Mouse (Mus musculus): ENCODE measurements at regions not wholly inside any gene's neighbourhood (a gene's known extent, or its start where the extent isn't known, plus 50 kb on each side); places are given as distances from the start of the nearest gene placed in this dataset.

DNA sequence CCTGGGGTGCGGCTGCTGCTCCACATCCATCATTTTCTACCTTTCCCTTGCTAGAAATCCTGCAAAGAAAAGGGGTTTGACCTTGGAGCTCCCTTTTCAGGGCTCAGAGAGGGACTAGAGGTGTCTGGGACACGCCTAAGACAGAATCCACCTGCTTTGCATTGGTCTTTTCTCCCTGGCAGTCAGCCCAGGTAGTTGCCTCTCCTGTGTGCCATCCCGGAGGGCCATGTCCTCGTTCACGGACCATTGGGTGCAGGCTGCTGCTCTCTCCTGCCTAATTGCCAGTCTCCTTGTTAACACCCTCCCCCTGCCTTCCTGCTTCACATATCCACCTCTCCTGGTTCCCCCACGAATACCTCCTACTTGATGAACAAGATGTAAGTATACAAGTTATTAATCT is 175.5 kb upstream of the 4931429L15Rik start:
- WGBS, result 56% methylated on average over 6 of the region's 6 CpGs
- ATAC-seq (ENCODE audit: low FRiP score), result no peak
- DNase-seq (ENCODE audit: low spot score), result no peak
- Histone ChIP-seq H3K9ac (no peak overlapping the region), H3K36me3 (replicated peaks; ENCODE audit: control insufficient read depth, insufficient read depth) (no peaks in the 10 kb centered on the region), H3K4me1 (replicated peaks; ENCODE audit: control insufficient read depth, insufficient read depth, low read length) (peaks cover 9% of the 10 kb centered on the region; the same call in 1 of the 2 replicates), H3K27me3 (ENCODE audit: control insufficient read depth, insufficient read depth, low read length) (no peaks in the 10 kb centered on the region), H3K27ac (no peak overlapping the region), H3K4me3 (replicated peaks; ENCODE audit: low read length) (no peak overlapping the region), H3K9me3 (ENCODE audit: control insufficient read depth, low read length) (no peaks in the 10 kb centered on the region), H3K4me2 (replicated peaks) (no peak overlapping the region)

DNA sequence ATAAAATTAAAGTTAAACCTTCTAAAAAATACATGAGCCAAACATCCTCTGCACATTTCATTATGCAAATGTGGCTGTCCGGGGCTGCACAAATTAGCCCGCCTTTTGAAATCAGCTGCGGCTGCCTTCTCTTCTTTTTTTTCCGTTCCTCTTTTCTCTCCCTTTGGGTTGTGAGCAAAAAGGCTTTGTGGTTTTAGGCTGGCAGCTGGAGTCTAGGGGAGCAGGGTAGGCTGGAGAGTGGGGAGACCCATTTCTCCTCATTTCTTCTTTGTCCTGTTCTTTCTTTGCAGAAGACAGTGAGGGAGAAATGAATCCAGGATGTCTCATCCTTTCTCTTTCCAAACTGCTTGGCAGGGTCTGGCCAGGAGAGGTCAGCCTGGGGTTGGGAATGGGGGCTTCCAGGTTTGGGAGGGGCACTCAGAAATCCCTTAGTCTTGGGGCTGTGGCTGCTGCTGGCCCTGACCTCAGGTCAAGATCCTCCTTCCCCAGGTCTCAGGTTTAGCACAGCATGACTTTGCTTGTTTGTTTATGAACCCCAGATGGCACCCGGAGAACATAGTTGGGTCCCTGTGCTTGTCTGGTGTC is 163.2 kb upstream of the 4931429L15Rik start:
- ATAC-seq (ENCODE audit: low FRiP score), result no peak
- DNase-seq (ENCODE audit: low spot score), result no peak
- Histone ChIP-seq H3K9ac (0 out of 2 replicates have a peak overlapping the region, but pooled peaks have one; percentile 7), H3K4me3 (replicated peaks; ENCODE audit: low read length) (no peak overlapping the region), H3K27ac (0 out of 2 replicates have a peak overlapping the region, but pooled peaks have one; percentile 23), H3K27me3 (ENCODE audit: control insufficient read depth, insufficient read depth, low read length) (0 out of 2 replicates have a peak, but pooled peaks cover 3% of the 10 kb centered on the region), H3K9me3 (ENCODE audit: control insufficient read depth, low read length) (no peaks in the 10 kb centered on the region), H3K36me3 (replicated peaks; ENCODE audit: control insufficient read depth, insufficient read depth) (no peaks in the 10 kb centered on the region), H3K4me1 (replicated peaks; ENCODE audit: control insufficient read depth, insufficient read depth, low read length) (peaks cover 25% of the 10 kb centered on the region), H3K4me2 (replicated peaks) (no peak overlapping the region)
- 18% methylated on average over 5 of the region's 5 CpGs for WGBS

DNA sequence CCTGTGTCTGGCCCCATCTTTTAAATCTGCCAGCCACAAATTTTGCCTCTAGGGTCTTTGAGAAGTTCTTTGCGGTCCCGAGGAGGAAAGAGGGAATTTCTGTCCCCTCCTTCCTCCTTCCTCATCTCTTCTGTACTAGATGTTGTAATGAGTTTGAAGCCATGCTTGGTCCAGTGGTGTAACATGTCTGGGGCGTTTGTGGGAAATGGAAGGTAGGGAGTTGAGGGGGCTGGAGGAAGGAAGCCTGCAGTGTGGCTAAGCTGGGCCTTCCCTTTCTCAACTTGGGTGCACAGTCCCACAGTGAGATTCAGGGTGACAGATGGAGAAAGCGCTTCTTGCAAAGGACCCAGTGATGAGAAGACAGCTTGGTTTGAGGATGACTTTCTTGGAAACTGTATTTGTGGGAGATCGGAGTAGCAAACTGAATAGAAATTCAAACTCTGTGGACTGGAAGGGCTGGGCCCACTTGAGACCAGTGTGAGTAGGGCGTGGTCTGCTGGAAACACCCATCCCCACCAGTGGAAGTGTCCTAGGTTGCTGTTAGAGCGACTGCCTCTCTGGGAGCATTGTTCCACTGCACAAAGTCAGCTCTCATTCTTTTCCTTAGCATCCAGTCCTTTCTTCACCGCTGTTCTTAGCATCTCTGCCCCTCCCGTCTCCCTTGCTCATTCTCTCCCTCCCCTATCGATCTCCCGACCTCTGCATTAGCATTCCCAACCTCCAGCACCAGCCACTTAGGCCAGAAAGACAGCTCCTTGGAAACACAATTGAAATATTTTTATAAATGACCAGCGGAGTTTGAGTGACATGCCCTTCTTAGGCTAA is 162.5 kb upstream of the 4931429L15Rik start:
- DNase-seq (ENCODE audit: low spot score) (no peak), ATAC-seq (ENCODE audit: low FRiP score) (no peak)
- WGBS, result 41% methylated on average over 12 of the region's 12 CpGs
- Histone ChIP-seq H3K4me3 (replicated peaks; ENCODE audit: low read length) (no peak overlapping the region), H3K27ac (0 out of 2 replicates have a peak overlapping the region, but pooled peaks have one; percentile 23), H3K9ac (0 out of 2 replicates have a peak overlapping the region, but pooled peaks have one; percentile 7), H3K4me2 (replicated peaks) (no peak overlapping the region), H3K36me3 (replicated peaks; ENCODE audit: control insufficient read depth, insufficient read depth) (no peaks in the 10 kb centered on the region), H3K9me3 (ENCODE audit: control insufficient read depth, low read length) (no peaks in the 10 kb centered on the region), H3K4me1 (replicated peaks; ENCODE audit: control insufficient read depth, insufficient read depth, low read length) (peaks cover 25% of the 10 kb centered on the region), H3K27me3 (ENCODE audit: control insufficient read depth, insufficient read depth, low read length) (0 out of 2 replicates have a peak, but pooled peaks cover 5% of the 10 kb centered on the region)

DNA sequence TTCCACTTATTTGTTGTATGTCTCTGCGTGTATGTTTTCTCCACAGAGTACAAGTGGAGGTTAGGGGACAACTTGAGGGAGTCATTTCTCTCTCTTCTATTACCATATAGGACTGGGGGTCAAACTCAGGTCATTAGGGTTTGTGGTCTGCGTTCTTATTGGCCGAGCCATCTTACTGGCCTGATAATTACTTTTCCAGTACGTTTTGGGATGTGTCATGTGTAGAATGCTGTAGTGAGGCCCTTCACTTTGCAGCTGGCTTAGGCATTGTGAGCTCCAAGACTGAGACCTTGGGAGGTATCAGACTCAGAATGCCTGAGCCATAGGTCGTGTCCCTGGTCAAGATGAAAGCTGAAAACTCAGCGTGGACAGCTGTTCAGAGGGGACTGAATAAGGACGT is 161.7 kb upstream of the 4931429L15Rik start:
- WGBS, result 35% methylated on average over 7 of the region's 7 CpGs

DNA sequence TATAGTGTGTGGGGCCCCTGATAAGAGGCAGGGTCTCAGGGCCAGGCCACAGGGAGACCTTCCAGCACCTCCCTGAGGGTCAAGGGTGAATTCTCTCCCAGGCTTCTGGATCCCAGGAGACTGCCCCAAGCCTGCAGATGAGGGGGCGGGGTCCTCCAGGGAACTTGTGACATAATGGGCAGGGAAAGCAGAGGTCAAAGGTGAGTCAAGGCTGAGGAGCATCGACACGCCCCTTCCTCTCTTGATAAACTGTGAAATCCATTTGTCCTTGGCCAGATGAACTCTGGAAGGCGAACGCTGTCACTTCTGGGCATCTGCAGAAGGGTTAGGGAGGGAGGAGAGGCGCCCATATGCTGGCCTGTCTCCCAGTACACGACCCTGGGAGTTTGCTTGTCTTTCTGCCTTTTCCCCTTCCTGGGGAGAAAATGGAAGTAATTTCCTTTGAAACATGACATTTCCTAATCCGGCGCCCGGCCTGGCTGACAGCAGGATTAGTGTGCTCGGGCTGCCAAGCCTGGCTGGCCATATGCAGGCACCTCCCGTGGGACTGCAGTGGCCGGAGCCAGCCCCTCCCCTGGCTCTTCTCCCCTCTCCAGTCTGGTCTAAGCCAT is 160.4 kb upstream of the 4931429L15Rik start:
- Histone ChIP-seq H3K27me3 (ENCODE audit: control insufficient read depth, insufficient read depth, low read length) (0 out of 2 replicates have a peak, but pooled peaks cover 5% of the 10 kb centered on the region), H3K9me3 (ENCODE audit: control insufficient read depth, low read length) (no peaks in the 10 kb centered on the region), H3K4me3 (replicated peaks; ENCODE audit: low read length) (no peak overlapping the region), H3K27ac (no peak overlapping the region), H3K4me1 (replicated peaks; ENCODE audit: control insufficient read depth, insufficient read depth, low read length) (peaks cover 28% of the 10 kb centered on the region), H3K4me2 (replicated peaks) (no peak overlapping the region; the same call in 1 of the 2 replicates), H3K9ac (no peak overlapping the region), H3K36me3 (replicated peaks; ENCODE audit: control insufficient read depth, insufficient read depth) (no peaks in the 10 kb centered on the region)
- ATAC-seq (ENCODE audit: low FRiP score) (no peak), DNase-seq (ENCODE audit: low spot score) (no peak)
- 6% methylated on average over 13 of the region's 13 CpGs for WGBS

More for the DNA sequence above, 161.7 kb upstream of the 4931429L15Rik start:
- Histone ChIP-seq H3K4me2 (replicated peaks) (no peak overlapping the region), H3K9me3 (ENCODE audit: control insufficient read depth, low read length) (no peaks in the 10 kb centered on the region), H3K4me3 (replicated peaks; ENCODE audit: low read length) (no peak overlapping the region), H3K9ac (no peak overlapping the region), H3K4me1 (replicated peaks; ENCODE audit: control insufficient read depth, insufficient read depth, low read length) (peaks cover 26% of the 10 kb centered on the region), H3K36me3 (replicated peaks; ENCODE audit: control insufficient read depth, insufficient read depth) (no peaks in the 10 kb centered on the region), H3K27me3 (ENCODE audit: control insufficient read depth, insufficient read depth, low read length) (0 out of 2 replicates have a peak, but pooled peaks cover 5% of the 10 kb centered on the region), H3K27ac (no peak overlapping the region)
- no peak for DNase-seq (ENCODE audit: low spot score)
- no peak for ATAC-seq (ENCODE audit: low FRiP score)

DNA sequence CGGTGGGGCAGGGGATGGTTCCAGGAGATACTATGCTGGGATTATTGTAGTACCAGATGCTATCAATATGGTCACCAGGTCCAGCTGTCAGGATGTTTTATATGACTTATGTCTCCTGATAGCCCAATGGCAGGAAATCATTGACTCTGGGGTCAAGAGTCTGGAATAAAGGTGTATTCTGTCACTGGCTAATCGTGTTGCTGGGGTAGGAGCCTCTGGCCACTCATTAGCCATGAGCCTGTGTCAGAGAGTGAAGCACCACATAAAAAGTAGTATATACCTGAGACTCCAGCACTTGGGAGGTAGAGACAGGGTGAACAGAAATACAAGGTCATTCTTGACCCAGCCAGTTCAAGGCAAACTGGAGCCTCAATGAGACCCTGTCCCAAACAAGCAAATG is 158.8 kb upstream of the 4931429L15Rik start:
- Histone ChIP-seq H3K4me3 (replicated peaks; ENCODE audit: low read length) (no peak overlapping the region), H3K9ac (no peak overlapping the region), H3K36me3 (replicated peaks; ENCODE audit: control insufficient read depth, insufficient read depth) (no peaks in the 10 kb centered on the region), H3K4me2 (replicated peaks) (no peak overlapping the region), H3K4me1 (replicated peaks; ENCODE audit: control insufficient read depth, insufficient read depth, low read length) (peaks cover 28% of the 10 kb centered on the region), H3K27me3 (ENCODE audit: control insufficient read depth, insufficient read depth, low read length) (0 out of 2 replicates have a peak, but pooled peaks cover 9% of the 10 kb centered on the region), H3K27ac (no peak overlapping the region), H3K9me3 (ENCODE audit: control insufficient read depth, low read length) (no peaks in the 10 kb centered on the region)
- ATAC-seq (ENCODE audit: low FRiP score) (no peak), DNase-seq (ENCODE audit: low spot score) (no peak)
- 75% methylated on average over 2 of the region's 2 CpGs for WGBS

DNA sequence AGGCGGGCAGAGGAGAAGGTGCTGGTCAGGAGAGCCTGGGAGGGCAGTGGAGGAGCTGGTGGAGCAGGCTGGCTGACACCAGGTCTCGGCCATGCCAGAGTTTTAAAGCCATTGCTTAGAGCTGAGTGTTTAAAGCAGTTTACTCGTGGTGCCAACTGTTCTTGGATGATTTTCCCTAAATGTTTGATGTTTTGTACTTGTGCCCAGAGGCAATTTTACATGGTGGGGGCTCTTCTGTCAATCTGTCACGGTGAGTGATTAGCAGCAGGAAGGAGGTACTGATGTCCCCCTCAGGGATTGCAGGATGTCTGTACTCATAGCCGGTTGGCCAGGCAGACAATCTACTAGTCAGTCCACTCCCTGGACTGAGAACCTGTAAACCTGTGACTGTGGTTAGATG is 156.7 kb upstream of the 4931429L15Rik start:
- Histone ChIP-seq H3K27ac (no peak overlapping the region), H3K9ac (no peak overlapping the region), H3K4me2 (replicated peaks) (no peak overlapping the region), H3K4me3 (replicated peaks; ENCODE audit: low read length) (no peak overlapping the region), H3K4me1 (replicated peaks; ENCODE audit: control insufficient read depth, insufficient read depth, low read length) (peaks cover 13% of the 10 kb centered on the region; the same call in 1 of the 2 replicates), H3K36me3 (replicated peaks; ENCODE audit: control insufficient read depth, insufficient read depth) (no peaks in the 10 kb centered on the region), H3K27me3 (ENCODE audit: control insufficient read depth, insufficient read depth, low read length) (0 out of 2 replicates have a peak, but pooled peaks cover 9% of the 10 kb centered on the region), H3K9me3 (ENCODE audit: control insufficient read depth, low read length) (no peaks in the 10 kb centered on the region)
- DNase-seq (ENCODE audit: low spot score) (no peak), ATAC-seq (ENCODE audit: low FRiP score) (no peak)
- WGBS, result 36% methylated on average over 5 of the region's 5 CpGs

DNA sequence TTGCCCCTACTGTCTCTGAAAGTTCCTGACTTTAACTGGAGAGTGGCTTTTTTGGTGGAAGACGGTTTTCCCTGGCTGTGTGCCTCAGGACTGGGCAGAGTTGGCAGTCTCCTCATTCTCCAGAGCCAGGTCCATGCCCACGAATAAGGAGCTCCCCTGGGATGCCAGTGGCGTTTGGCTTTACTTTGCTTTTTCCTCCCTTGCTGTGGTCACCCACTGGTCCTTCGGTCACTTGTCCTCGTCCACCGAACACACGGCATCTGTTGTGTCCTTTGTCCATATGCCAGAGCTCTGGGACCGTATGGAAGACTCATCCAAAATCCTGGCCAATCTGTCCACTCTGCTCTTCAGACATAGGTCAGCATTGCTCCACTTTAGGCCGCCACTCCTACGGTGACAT is 153.9 kb upstream of the 4931429L15Rik start:
- H3K27ac ChIP-seq, result no peak overlapping the region
- peaks cover 10% of the 10 kb centered on the region for H3K4me1 ChIP-seq (replicated peaks; ENCODE audit: control insufficient read depth, insufficient read depth, low read length)
- no peak for DNase-seq (ENCODE audit: low spot score)
- 0 out of 2 replicates have a peak, but pooled peaks cover 7% of the 10 kb centered on the region for H3K27me3 ChIP-seq (ENCODE audit: control insufficient read depth, insufficient read depth, low read length)
- no peak for ATAC-seq (ENCODE audit: low FRiP score)
- H3K4me3 ChIP-seq (replicated peaks; ENCODE audit: low read length), result no peak overlapping the region
- H3K36me3 ChIP-seq (replicated peaks; ENCODE audit: control insufficient read depth, insufficient read depth), result no peaks in the 10 kb centered on the region
- H3K9ac ChIP-seq, result no peak overlapping the region
- H3K4me2 ChIP-seq (replicated peaks), result no peak overlapping the region
- 85% methylated on average over 10 of the region's 10 CpGs for WGBS
- no peaks in the 10 kb centered on the region for H3K9me3 ChIP-seq (ENCODE audit: control insufficient read depth, low read length)

DNA sequence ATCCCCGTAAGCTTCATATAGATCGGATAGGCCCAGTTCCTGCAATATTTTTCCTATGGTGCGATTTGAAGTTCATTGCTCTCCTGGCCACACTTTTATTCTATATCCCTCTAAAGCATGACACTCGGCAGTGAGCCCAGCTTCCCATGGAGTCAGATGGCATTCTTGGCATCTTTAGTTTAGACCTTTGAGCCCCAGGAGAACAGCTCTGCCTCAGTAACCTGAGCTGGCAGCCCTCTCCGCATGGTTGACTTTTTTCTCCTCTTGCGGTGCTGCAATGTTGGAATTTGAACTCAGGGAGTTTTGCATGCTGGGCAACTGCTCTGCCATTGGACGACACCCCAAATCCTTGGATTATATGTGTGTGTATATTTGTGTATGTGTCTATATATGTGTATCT is 149.7 kb upstream of the 4931429L15Rik start:
- 0 out of 2 replicates have a peak, but pooled peaks cover 4% of the 10 kb centered on the region for H3K27me3 ChIP-seq (ENCODE audit: control insufficient read depth, insufficient read depth, low read length)
- H3K9ac ChIP-seq, result no peak overlapping the region
- 67% methylated on average over 7 of the region's 7 CpGs for WGBS
- H3K4me1 ChIP-seq (replicated peaks; ENCODE audit: control insufficient read depth, insufficient read depth, low read length), result peaks cover 10% of the 10 kb centered on the region
- H3K4me2 ChIP-seq (replicated peaks), result no peak overlapping the region
- DNase-seq (ENCODE audit: low spot score) (no peak), ATAC-seq (ENCODE audit: low FRiP score) (no peak)
- H3K27ac ChIP-seq, result no peak overlapping the region
- no peak overlapping the region for H3K4me3 ChIP-seq (replicated peaks; ENCODE audit: low read length)
- no peaks in the 10 kb centered on the region for H3K9me3 ChIP-seq (ENCODE audit: control insufficient read depth, low read length)
- no peaks in the 10 kb centered on the region for H3K36me3 ChIP-seq (replicated peaks; ENCODE audit: control insufficient read depth, insufficient read depth)
